Mouse (Mus musculus): ENCODE measurements at regions not wholly inside any gene's neighbourhood (a gene's known extent, or its start where the extent isn't known, plus 50 kb on each side); places are given as distances from the start of the nearest gene placed in this dataset.

DNA sequence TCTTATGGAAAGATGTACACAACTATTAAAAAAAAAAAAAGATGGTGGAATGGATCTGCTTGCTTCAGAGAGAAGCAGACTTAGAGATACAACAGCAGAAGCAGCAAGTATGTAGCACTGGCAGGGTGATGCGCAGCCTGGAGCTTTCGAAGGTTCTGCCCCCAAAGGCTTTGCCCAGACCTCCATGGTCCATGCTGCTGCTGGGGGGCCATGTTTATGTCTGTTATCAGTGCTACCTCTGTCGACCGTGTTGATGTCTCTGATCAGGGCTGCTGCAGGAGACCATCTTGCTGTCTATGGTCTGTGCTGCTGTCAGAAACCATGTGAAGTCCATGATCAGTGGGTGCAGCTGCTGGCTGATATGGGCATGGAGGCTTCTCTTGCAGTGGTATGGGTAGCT, 88.6 kb upstream of the Fam189a1 start:
- no peak for DNase-seq

GRCm38 (mm10) chr7:65241208-65241607, 84.8 kb upstream of the Fam189a1 start:
- no peak for DNase-seq

DNA sequence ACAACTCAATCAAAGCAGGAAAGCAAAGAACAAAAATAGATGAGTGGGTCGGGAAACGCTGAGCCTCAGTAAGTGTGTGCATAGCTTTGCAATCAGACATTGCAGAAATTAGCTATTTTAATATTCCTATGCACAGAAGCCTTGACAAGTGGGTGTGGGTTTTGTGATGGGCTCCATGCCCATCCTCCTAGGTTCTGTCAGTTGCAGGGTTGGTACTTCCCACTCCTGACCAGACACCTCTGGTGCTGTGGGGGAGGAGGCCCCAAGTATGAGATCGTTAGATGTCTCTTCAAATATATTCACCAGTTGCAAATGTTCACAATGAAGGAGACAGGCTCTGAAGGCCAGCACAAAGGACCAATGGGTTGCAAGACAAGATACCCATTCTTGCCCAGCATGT, 79.3 kb upstream of the Fam189a1 start:
- no peak for DNase-seq

- DNase-seq, result no peak
Observed at GRCm38 (mm10) chr7:65233681-65234080, 77.3 kb upstream of the Fam189a1 start.

DNA sequence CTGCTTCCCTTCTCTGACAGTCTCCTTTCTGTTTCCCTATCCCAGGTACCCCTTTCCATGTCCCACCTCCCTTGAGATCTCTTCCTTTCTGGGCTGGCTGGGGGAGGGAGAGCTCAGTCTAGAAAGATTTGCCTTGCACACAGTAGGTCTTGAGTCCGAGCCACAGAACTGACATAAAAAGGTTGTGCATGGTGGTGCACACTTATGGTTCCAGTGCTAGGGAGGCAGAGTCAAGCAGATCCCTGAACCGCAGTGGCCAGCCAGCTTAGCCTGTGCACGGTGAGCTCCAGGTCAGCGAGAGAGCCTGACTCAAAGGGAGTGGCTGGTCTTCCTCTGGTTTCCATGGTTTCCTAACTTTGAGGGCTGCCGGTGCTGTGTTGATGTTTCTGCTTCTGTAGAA, 72.9 kb upstream of the Fam189a1 start:
- DNase-seq, result no peak

GRCm38 (mm10) chr7:65226218-65226617, 69.8 kb upstream of the Fam189a1 start:
- no peak for DNase-seq

- peak; percentile 45 for DNase-seq
Observed at GRCm38 (mm10) chr7:65213216-65213925, 57.0 kb upstream of the Fam189a1 start.

- DNase-seq, result no peak
Observed at GRCm38 (mm10) chr7:65207240-65207639, 50.9 kb upstream of the Fam189a1 start.

Data from kidney, postnatal 14 days (tissue).